Mouse (Mus musculus) cerebellum, postnatal 10 days (tissue): ENCODE measurements at regions not wholly inside any gene's neighbourhood (a gene's known extent, or its start where the extent isn't known, plus 50 kb on each side); places are given as distances from the start of the nearest gene placed in this dataset.

Source experiments
- DNase-seq, 2 experiments: peaks; one replicate each; pipeline ENCODE4 v3.0.0; 2021; ENCODE audit warnings: mixed read lengths in 2 of 2

- DNase-seq: peak; percentile 92 to 93
These were observed 69.8 kb upstream of the Nfe2l3 start for GRCm38 (mm10) chr6:51362475-51363226.

- no peak for DNase-seq
These were observed 67.7 kb upstream of the Nfe2l3 start for GRCm38 (mm10) chr6:51364776-51365175.

- no peak for DNase-seq
These were observed 62.7 kb upstream of the Nfe2l3 start for GRCm38 (mm10) chr6:51369771-51370170.

GRCm38 (mm10) chr6:51372357-51372756 lies 60.1 kb upstream of the Nfe2l3 start:
- DNase-seq: no peak

GRCm38 (mm10) chr6:51378436-51378835 lies 54.0 kb upstream of the Nfe2l3 start:
- DNase-seq: peak in 1 of 2 experiments; percentile 36

GRCm38 (mm10) chr6:51379074-51379473 lies 53.4 kb upstream of the Nfe2l3 start:
- DNase-seq: peak in 1 of 2 experiments; percentile 38

GRCm38 (mm10) chr6:51379560-51380274 lies 52.8 kb upstream of the Nfe2l3 start:
- peak; percentile 80 to 81 for DNase-seq

GRCm38 (mm10) chr6:51380275-51380575 lies 52.2 kb upstream of the Nfe2l3 start:
- no peak for DNase-seq

- no peak for DNase-seq
These were observed 51.0 kb upstream of the Nfe2l3 start for GRCm38 (mm10) chr6:51381465-51381864.
